Mouse (Mus musculus): ENCODE measurements around the gene Mmd.
A peak's percentile ranks its signal among the peaks of the same experiment; 100 is the strongest.
"Not testable (repeated sequence)": the region's sequence is repeated elsewhere in the genome, so short reads cannot be mapped to it uniquely, and the experiment has no call there.

Mmd gene

DNA sequence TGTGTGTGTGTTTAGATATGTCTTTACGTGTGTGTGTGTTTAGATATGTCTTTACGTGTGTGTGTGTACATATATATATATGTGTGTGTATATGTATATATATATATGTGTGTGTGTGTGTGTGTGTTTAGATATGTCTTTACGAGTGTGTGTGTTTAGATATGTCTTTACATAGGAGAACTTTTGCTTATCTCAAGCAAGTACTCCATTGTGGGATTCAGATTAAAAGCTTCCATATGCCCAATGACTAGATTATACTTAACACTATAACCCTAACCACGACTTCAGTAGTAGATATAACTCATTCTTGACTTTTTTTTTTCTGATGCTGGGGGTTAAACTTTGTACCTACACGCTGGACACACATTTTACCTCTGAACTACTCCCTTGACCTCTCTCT lies 30.8 kb downstream of the Mmd start:
- ATAC-seq (ENCODE audit: insufficient number of reproducible peaks, low FRiP score, low TSS enrichment): no peak

GRCm38 (mm10) chr11:90281943-90282342 lies 32.7 kb downstream of the Mmd start:
- ATAC-seq (ENCODE audit: insufficient number of reproducible peaks, low FRiP score, low TSS enrichment): not testable (repeated sequence)

DNA sequence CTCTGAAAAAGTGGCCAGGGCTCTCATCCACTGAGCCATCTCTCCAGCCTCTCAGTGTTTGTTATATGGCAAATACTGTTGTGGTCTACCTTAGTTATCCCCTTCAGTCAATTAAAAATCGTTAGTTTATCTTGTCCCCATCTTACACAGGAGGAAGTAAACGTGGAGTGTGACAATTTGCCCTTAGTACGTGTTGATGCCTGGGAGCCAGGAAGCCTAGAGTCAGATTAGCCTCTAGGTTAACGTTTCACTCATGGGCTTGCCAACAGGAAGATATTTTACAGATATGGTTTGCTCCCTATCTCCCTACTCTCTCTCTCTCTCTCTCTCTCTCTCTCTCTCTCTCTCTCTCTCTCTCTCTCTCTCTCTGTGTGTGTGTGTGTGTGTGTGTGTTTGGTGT lies 33.9 kb downstream of the Mmd start:
- ATAC-seq (ENCODE audit: insufficient number of reproducible peaks, low FRiP score, low TSS enrichment): no peak

DNA sequence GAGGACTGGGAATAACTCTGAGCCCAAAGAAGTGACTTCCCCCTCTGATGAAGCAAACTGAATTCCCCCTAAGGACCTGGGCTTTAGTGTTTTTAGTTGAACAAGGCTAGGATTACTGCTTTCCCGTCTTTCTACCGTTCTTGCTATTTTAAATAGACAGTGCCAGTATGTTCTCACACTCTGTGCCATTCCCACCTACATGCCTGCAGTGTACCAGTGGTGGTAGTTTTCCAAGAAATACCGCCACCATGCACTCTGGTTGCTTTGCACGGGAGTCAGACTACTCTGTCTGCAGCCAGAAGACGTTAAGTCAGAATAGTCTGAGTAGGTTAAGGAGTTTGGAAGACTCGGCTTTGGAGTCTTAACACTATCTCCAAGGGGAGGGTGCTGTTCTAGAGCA lies 34.3 kb downstream of the Mmd start:
- no peak for ATAC-seq (ENCODE audit: insufficient number of reproducible peaks, low FRiP score, low TSS enrichment)

GRCm38 (mm10) chr11:90284079-90284478 lies 34.8 kb downstream of the Mmd start:
- ATAC-seq (ENCODE audit: insufficient number of reproducible peaks, low FRiP score, low TSS enrichment): no peak

GRCm38 (mm10) chr11:90284623-90285022 lies 35.4 kb downstream of the Mmd start:
- ATAC-seq (ENCODE audit: insufficient number of reproducible peaks, low FRiP score, low TSS enrichment): no peak

- no peak for ATAC-seq (ENCODE audit: insufficient number of reproducible peaks, low FRiP score, low TSS enrichment)
Observed at GRCm38 (mm10) chr11:90286550-90287154, 37.4 kb downstream of the Mmd start.

DNA sequence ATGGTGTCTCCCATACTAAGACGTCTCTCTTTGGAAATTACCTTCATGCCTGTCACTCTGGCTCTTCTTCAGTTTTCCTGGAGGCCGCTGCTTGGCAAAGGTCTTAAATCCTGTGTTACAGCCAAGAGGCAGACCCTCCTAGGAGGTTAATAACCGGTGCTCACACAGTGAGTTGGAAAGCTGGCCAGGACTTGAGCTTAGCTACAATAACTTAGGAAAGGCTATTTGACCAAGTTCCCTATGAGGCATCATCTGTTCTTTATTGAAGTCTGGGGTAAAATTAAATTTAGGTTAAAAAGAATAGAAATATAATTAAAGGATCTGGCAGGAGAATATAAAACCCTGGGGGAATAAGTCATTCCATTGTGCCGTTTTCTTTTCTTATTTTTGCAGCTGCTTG lies 41.9 kb downstream of the Mmd start:
- no peak for ATAC-seq (ENCODE audit: insufficient number of reproducible peaks, low FRiP score, low TSS enrichment)

GRCm38 (mm10) chr11:90292766-90293165 lies 43.5 kb downstream of the Mmd start:
- no peak for ATAC-seq (ENCODE audit: insufficient number of reproducible peaks, low FRiP score, low TSS enrichment)

DNA sequence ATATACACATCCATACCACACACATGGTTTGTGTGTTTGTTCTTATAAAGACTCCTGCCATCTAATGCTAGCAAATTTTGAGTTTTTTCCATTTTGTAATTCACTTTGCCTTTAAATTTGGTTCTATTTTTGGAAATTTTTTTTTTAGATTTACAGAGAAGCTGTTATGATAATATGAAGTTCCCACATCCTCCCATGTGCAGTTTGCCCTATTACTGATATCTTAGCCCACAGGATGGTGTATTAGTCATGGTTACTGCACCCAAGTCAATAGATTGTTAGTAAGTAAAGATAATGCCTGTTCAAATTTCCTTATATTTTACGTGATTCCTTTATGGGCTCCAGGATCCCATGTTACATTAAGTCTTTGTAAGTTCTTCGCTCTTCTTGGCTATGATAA lies 45.4 kb downstream of the Mmd start:
- ATAC-seq (ENCODE audit: insufficient number of reproducible peaks, low FRiP score, low TSS enrichment): no peak

- no peak for ATAC-seq (ENCODE audit: insufficient number of reproducible peaks, low FRiP score, low TSS enrichment)
Observed at GRCm38 (mm10) chr11:90306067-90306466, 56.8 kb downstream of the Mmd start.

DNA sequence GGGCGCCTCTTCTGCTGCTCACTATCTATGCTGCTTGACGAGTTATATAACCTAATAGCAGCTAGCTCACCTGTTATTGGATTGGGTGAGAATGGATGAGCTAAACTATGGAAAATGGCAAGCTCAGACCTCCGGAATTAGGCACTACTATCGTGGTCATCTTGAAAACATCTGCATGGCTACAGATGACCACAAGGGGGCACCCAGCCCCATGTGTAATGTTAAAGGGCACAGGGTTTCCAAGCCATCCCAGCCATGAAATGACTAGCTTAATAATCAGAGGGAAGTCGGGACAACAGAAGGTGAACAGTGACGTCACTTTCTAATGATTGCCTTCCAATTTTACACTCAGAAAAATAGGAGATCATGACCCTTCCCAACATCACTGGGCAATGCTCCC lies 57.7 kb downstream of the Mmd start:
- ATAC-seq (ENCODE audit: insufficient number of reproducible peaks, low FRiP score, low TSS enrichment): no peak

- no peak for ATAC-seq (ENCODE audit: insufficient number of reproducible peaks, low FRiP score, low TSS enrichment)
Observed at GRCm38 (mm10) chr11:90314606-90315005, 65.3 kb downstream of the Mmd start.

GRCm38 (mm10) chr11:90317482-90317881 lies 68.2 kb downstream of the Mmd start:
- 0 out of 2 replicates have a peak, but pooled peaks have one; percentile 36 for ATAC-seq (ENCODE audit: insufficient number of reproducible peaks, low FRiP score, low TSS enrichment)

- no peak for ATAC-seq (ENCODE audit: insufficient number of reproducible peaks, low FRiP score, low TSS enrichment)
Observed at GRCm38 (mm10) chr11:90320922-90321321, 71.7 kb downstream of the Mmd start.

- no peak for ATAC-seq (ENCODE audit: insufficient number of reproducible peaks, low FRiP score, low TSS enrichment)
Observed at GRCm38 (mm10) chr11:90324597-90324996, 75.3 kb downstream of the Mmd start.

- no peak for ATAC-seq (ENCODE audit: insufficient number of reproducible peaks, low FRiP score, low TSS enrichment)
Observed at GRCm38 (mm10) chr11:90326146-90326545, 76.9 kb downstream of the Mmd start.

GRCm38 (mm10) chr11:90326836-90327235 lies 77.6 kb downstream of the Mmd start:
- ATAC-seq (ENCODE audit: insufficient number of reproducible peaks, low FRiP score, low TSS enrichment): no peak
